Mouse (Mus musculus): ENCODE measurements around the gene Ocm.
"Not testable (repeated sequence)": the region's sequence is repeated elsewhere in the genome, so short reads cannot be mapped to it uniquely, and the experiment has no call there.

Ocm gene

DNA sequence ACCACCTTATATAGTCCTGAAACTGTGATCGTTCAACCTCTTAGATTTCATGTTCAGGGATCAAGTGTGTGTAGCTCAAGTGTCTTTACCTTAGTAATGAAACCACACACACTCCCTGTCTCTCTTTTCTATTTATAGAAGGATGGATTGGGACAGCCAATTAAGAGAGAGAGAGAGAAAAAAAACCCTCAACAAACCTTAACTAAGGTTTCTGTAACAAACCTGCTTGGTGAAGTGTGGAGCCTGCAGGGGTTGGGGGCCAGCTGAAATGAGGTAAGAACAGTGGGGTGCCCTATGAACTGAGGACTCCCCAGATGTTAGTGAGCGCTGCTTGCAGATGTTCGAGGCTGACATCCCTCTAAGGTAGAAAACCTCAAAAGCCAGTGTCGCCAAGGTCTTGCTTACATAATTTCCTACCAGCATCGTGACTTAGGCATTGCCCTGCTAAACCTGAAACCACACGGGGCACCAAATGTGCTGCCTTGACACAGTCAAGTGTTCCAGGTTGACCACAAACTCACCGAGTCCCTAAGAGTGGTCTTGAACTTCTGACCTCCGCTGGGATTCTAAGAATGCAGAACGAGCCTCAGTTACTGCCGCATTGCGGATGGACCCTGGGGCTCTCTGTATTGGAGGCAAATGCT, at the start of gene Ocm:
Ocm (minus strand) TSS at position 51 of the 644 bp plus-strand sequence.
- no peak for DNase-seq (ENCODE audit: low spot score in 2 of 2)

DNA sequence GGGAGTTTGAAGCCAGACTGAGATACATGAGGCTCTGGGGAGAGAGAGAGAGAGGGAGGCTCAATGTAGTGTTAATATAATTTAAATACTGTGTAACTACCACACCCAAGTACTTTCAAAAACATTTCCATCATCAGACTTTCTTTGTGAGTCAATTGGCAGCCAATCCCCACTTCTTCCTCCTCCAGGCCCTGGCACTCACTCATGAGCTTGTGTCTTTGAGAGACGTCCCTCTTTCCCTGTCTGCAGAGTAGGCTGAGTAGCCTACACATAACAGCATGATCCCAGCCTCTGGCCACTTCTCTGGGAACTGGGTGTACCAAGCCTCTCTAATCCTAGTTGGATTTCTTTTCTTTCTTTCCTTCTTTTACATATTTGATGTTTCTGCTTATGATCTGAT, 44.8 kb upstream of the Ocm start:
- no peak for DNase-seq (ENCODE audit: low spot score in 2 of 2)

DNA sequence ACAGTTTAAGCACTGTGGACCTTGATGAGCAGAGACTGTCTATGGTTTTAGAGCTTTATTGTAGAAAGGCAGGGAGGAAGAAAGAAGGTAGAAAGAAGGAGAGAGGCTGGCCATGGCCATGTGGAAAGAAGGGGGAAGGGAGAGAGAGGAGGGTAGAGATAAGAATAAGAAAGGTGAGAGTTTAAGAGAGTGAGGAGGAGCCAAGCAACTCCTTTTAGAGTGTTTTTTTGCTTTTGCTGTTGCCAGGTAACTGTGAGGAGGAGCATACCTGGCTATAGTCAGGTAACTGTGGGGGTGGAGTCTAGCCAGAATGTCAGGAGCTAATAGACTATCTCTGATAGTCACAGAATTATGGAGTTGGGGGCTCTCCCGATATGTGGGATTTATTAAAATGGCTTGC, 43.6 kb upstream of the Ocm start:
- no peak for DNase-seq (ENCODE audit: low spot score in 2 of 2)

DNA sequence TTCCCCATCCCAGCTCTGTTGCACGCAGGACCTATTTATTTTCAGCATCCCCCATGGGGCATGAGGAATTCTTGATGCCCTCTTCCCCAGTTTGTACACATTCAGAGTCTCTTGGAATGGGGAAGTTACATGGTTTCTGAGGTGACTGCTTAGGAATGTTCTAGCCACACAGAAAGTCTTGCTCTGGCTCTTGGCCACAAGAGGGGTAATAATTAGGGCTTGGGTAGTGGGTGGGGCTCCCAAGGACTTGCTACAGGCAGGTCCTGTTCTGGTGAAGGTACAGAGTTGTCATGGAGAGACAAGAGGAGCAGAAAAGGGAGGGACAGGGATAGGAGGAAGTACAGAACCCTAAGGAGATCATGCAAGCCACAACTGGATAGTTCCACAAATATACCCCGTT, 39.6 kb upstream of the Ocm start:
- DNase-seq (ENCODE audit: low spot score in 2 of 2) = no peak

DNA sequence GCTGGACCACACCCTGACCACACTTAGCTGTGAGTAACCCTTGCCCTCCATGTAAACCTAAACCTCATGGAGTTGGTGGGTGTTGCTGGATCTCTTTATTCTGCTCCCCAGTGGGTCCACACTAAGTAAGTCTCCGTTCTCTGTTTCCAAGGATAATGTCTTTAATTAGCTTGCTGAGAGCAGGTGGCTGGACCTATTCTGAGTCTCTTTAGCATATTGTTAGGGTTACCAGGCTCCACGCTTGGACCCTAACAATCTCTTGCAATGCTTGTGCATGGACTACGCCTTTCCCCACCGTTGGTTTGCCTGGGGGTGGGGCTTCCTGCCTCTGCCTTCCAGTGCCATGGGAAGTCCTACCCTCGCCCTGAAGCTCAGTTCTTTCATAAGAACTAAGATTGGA, 37.6 kb upstream of the Ocm start:
- DNase-seq (ENCODE audit: low spot score in 2 of 2) = no peak

DNA sequence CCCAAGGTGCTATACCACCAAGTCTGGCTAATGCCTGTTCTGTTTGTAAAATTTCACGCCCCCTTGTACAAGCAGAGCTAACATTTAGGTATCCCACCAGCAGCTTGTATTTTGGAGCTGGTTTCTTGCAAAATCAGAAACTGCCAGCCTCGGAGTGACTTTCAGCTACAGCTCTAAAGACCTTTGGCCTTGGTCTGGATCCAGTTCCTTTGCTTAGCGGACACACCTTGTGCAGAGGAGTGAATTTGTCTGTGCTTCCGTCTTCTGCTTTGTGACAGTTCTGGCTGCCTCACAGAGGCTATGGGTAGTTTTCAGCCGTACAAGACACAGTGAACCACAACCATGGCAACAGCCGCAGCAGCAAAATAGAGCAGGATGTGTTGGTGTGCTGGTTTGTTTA, 27.9 kb upstream of the Ocm start:
- no peak for DNase-seq (ENCODE audit: low spot score in 2 of 2)

DNA sequence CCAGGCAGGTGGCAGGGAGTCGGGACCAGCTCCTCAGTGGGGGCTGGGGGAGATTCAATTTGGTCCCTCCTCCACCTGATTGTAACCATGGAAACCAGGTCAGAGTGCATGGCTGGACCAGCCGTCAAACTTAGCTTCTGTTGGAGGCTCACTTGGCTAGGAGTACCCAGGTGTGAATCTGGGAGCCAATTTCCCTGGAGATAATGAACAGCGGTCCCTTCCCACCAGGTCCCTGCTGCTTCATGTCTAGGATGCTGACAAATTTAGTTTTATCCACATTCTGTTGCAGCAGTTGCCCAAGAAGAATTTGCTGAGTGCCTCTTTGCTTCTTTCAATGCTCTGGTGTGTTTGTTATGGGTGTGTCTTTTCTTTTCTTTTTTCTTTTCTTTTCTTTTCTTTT, 27.0 kb upstream of the Ocm start:
- no peak for DNase-seq (ENCODE audit: low spot score in 2 of 2)

DNA sequence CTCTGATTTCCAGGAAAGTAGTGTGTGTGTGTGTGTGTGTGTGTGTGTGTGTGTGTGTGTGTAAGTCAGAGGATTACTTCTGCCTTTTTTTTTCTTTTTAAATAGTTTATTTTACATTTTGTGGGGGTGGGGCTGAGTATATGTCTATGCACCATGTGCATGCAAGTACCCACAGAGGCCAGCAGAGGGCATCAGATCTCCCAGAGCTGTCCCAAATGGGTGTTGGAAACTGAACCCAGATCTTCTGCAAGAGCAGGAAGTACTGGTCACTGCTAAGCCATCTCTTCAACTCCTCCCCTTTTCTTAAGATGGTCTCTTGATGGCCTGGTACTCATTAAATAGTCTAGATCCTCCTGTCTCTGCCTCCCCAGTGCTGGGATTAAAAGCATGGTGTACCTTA, 24.8 kb upstream of the Ocm start:
- DNase-seq (ENCODE audit: low spot score in 2 of 2) = peak in 1 of 2 experiments; percentile 13

DNA sequence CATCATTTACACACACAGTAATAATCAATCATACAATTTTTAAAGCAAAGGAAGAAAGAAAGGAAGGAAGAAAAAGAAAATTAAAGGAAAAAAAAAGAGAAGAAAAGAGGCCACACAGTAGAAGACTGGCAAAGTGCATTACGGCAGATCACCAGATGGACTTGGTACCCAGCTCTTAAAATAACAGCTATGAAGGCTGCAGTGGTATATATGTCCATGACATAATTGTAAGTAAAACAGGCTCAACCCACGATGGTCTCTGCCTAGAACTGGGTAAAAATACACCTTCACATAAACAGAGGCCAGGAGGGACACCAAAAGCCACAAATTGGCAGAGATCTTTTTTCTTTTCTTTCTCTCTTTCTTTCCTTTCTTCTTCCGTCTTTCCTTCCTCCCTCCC, 23.4 kb upstream of the Ocm start:
- no peak for DNase-seq (ENCODE audit: low spot score in 2 of 2)

DNA sequence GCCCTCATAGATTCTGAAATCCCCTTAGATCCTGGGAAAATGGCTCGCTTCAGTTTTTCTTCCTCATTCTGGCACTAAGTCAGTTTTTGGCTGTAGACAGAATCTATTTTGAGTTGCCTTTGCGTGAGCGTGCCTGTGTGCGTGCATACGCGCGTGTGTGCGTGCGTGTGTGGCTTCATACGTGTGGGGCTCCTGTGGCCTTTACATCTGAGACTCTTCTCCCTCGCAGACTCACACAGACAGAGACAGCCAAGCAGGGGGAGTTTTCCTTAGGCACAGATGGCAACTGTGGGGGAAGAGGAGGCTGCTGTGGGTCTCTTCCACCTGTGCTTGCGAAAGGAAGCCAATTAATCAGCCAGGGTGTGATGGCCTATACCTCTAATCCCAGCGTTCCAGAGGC, 20.9 kb upstream of the Ocm start:
- DNase-seq (ENCODE audit: low spot score in 2 of 2) = no peak

DNA sequence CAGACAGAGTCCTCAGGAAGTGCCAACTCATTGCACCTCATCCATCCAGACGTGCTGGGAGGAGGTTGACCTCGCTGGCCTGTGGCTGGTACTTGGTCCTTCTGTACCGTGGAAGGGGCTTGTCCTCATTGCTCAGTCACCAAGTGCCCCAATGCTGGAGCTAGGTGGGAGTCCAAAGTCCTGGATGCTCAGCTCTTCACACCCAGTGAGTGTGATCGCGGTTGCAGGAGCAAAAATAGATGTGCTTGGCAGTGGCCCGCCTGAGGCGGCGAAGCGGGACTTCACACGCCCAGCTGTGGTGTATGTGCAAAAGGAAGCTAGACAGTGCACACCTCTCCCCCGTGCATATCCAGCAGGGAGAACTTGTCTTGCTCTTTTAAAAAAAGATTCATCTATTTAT, 16.7 kb upstream of the Ocm start:
- no peak for DNase-seq (ENCODE audit: low spot score in 2 of 2)

DNA sequence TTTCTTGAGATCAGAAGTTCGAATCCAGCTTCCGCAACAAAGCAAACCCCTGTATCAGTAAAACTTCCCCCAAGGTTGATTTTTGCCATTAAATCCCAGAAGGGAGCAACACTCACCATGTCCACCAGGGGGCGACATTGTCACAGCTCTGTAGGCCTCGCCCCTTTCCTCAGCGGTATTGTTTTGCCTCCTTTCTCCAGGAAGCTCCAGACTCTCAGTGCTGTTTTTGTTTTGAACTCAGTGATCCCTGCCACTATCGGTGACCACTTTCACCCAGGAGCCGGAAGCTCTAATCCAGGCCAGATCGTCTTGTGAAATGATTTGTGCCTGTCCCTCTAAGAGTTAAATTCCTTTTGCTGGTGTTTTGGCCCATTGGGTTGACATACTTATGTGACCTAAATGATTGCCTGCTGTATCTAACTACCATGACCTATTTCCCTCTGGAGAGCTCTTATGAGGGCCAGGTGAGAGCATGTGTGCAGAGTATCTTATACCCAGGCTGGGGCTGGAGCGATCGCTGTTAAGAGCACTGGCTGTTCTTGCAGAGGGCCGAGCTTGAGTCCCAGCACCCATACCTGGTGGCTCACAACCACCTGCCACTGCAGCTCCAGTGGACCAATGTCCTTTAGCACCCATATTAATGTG, 14.4 kb upstream of the Ocm start:
- peak; percentile 37 to 81 for DNase-seq (ENCODE audit: low spot score in 2 of 2)

DNA sequence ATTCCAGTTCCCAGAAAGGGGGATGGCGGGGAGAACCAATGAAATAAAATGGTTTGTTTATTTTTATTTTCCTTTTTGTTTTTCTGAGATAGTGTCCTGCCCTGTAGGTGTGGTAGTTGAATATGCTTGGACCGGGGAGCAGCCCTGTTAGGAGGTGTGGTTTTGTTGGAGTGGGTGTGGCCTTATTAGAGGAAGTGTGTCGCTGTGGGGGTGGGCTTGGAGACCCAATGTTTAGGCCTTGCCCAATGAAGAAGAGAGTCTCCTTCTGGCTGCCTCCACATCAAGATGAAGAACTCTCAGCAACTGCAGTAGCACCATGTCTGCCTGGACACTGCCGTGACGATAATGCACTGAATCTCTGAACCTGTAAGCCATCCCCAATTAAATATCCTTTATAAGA, 13.4 kb upstream of the Ocm start:
- DNase-seq (ENCODE audit: low spot score in 2 of 2) = no peak

DNA sequence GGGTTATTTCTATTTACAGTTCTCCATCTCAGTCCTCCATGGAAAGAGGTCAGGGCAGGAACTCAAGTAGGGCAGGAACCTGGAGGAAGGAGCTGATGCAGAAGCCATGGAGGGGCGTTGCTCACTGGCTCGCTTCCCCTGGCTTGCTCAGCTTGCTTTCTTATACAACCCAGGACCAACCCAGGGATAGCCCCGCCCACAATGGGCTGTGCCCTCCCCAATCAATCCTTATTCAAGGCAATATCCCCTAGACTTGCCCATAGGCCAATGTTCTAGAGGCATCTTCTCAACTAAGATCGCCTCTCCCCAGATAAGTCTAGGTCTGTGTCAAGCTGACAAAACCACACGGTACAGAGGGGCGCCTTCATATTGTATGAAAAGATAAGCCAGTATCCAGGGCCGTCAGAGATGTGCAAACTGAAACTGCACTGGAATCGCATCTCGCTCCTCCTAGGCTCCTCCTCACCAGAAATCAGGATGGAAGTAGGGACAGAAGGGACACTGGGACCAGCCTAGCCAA, 12.7 kb upstream of the Ocm start:
- DNase-seq (ENCODE audit: low spot score in 2 of 2) = no peak

DNA sequence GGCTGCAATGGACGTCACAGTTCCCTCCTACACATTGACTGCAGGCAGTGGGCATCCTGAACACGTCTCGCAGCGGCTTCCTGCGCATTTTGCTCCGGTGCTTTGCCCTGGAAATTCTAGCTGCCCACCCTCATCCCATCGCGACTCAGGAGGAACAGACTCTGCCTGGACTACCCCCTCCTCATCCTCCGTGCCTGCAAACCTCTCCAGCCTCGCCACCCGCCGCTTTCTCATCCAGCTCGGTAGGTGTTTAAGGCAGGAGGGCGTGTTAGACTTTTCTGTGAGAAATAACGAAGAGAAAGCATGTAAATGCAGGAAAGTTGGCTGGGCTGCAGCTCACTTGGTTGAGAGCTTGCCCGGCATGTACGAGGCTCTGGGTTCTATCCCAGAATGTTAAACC, 10.5 kb upstream of the Ocm start:
- DNase-seq (ENCODE audit: low spot score in 2 of 2) = no peak

DNA sequence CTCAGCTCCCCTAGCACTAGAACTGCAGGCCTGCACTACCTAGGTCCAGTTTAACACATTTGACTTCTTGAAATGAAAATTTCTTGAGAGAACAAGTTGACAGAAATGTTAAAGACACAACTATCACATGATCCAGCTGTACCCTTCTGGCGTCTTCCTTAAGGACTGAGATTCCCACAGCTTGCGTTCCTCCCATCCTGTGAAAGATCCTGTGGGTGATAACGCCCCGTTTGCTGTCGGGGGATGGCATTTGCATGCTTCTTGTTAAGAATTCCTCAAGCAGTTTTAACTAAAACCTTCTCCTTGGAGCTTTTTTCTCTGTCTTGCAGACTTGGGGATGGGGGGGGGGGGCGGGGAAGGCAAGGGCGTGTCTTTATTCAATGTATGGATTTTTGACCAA, 8.1 kb upstream of the Ocm start:
- no peak for DNase-seq (ENCODE audit: low spot score in 2 of 2)

DNA sequence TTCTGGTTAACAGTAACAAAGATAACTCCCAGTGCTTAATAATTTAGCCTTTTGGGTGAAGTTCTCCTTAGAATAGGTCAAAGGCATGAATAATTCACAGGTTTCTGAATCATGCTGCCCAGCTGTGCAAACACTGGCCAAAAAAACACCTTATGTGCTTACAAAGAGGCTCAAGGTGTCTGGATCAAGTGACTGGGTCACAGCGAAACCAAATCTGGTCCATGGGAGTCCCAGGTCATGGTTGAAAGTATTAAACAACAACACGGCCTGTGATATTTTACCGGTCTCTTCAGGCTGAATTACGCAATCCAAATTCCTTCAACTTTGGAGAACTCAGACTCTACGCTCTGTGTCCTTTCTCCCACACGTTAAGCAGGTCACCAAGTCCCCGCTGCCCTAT, 6.0 kb upstream of the Ocm start:
- no peak for DNase-seq (ENCODE audit: low spot score in 2 of 2)

DNA sequence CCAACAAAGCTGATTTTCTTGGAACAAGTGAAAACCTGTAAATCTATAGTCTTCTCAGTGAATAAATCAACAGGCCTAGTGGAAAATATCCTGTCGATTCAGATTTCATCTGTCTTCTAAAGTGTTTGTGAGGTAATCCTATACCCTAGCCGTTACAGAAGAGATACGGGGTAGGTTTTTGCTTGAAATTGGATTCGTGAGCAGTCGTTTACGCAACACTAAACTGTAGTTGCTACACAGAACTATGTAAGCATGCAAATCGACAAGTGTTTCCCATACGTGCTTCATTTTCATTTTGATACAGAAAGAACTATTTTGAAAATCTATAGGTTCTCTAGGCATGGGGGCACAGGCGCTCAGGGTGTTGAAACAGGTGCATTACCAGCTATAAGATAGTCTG, 10.6 kb downstream of the Ocm start:
- no peak for DNase-seq (ENCODE audit: low spot score in 2 of 2)

DNA sequence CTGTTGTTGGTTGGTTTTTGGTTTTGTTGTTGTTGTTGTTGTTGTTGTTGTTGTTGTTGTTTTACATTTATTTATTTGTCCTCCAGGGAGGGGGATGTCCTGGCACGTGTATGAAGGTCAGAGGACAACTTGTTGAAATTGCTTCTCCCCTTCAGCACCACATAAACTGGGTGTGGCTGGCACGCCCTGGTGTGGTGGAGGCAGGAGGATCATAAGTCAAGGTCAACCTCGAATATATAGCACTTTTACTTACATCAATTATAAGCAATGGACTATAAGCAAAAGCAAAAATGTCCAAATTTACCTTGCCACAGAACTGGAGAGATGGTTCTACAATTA, 11.2 kb downstream of the Ocm start:
- no peak for DNase-seq (ENCODE audit: low spot score in 2 of 2)

DNA sequence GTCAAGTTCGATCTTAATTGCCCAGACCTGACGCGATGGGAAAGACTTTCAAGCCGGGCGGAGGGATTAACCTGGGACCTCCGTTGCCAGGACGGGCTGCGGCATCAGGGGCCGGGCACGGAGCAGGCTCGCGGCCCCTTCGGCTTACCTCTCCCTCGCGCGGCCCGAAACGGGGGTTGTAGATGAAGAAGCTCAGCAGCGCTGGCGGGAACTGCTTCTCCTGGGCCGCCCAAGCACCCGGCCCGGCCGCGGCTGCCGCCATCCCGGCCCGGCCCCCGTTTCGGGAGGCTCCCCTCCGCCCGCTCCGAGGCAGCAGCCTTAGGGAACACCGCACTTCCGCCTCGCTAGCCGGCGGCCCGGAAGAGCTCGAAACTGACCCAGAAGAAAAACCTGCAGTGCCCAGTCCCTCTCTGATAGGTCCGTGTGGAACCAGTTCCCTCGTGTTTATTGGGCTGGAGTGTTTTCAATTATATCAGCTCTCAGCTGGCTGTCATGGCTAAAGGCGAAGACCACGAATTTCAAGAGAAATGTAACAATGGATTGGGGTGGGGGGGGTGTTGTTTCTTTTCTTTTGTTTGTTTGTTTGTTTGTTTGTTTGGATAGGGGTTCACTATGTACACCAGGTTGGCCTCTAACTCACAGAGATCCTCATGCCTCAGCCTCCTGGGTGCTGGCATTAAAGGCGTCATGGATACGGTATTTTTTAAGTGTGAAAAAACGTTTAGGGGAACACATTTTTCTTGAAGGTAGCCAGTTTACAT, 11.7 kb downstream of the Ocm start, which contains the start of gene Ccz1:
Ccz1 (minus strand) TSS at position 327 of the 761 bp plus-strand sequence.
- peak; percentile 59 to 70 for DNase-seq (ENCODE audit: low spot score in 2 of 2)

DNA sequence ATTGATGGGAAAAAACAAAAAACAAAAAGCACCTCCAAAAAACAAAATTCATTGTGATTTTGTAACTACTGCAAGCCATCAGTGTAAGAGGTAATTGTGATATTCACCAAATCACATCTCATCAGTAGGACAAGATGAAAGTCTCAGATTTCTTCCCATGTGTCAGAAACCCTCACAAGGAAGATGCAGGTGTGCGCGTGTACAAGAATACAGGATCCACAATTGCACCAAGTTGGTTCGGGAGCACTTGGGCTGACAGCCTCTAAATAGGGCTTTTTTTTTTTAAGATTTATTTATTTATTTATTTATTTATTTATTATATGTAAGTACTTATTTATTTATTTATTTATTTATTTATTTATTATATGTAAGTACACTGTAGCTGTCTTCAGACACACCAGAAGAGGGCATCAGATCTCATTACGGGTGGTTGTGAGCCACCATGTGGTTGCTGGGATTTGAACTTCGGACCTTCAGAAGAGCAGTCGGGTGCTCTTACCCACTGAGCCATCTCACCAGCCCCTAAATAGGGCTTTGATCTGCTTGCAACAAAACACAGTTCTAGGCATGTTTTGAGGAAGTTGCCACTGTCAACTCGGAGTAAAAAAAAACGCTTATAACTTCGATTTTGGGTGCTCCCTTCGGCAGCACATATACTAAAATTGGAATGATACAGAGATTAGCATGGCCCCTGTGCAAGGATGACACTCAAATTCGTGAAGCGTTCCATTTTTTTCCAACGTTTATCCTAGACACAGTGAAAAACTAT, 12.9 kb downstream of the Ocm start:
- DNase-seq (ENCODE audit: low spot score in 2 of 2) = not testable (repeated sequence)

DNA sequence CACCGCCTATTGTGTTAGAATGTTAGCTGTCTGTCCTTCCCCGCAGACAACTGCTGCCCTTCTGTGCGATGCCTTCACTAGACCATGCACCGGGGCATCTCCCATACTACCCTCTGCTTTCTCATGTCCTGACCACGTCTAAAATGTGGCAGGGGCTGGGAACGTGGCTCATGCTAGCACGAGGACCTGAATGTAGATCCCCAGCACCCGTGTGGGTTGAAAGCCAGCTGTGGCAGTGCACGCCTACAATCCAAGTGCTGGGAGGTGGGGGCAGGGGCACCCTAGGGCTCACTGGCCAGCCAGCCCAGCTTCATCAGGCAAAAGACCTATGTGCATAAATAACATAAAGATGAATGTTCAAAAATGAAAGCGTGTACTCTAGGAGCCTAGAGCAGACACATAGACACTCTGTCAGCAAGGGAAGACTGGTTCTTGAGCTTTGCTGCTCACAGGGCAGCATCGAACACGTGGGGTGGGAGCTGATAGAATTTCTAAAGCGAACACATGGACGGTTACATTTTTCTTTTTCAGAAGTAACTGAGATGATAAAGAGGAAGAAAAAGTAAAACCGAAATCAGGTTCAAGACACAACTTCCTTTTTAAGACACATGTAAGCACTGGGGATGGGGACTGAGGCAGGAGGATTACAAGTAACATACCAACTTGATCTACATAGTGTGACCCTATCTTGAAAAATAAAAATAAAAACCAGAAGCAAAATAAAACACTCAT, 23.8 kb downstream of the Ocm start:
- DNase-seq (ENCODE audit: low spot score in 2 of 2) = no peak

All from thymus, postnatal 10 days (tissue).